Mouse (Mus musculus): Measurements from ENCODE around the gene Gorasp2.

Gorasp2 gene

DNA sequence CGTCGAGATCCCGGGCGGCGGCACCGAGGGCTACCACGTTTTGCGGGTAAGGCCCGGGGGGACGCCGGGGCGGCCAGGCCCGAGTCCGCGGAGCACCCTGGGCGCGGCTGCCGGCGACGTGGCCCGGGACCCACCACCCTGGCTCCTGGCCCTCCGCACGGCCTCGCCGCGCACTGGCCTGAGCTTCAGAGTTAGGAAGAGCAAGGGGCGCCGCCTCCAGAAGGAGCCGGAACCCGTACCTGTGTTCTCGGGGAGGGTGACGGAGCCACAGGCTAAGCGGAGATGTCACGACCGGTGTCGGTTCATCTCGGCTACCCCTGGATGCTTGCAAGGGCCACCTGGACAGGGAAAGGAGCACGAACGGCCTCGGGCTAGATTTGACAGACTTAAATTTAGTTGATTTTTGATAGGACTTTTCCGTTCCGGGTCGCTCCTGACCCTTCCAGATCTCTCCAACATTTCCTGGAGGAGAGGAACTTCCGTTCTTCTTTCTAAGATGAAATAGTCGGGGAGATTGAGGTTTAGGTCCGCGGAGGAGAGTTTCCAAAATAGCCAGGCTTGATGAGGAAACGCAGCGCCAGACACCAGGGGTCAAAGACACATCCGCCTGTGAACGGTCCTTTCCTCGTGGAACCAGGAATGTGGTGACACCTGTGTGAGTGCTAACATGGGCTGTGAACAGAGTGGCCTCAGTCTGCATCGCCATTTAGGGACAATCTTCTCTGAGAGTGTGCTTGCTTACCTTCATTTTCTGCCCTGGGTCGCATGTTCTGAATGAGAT, 529 bp downstream of the Gorasp2 start, which contains the start of gene Gm26558:
TSS of gene Gm26558 (minus strand) at position 394 of the 781 bp plus-strand sequence.
- DNase-seq (ENCODE audit: low spot score), result no peak

DNA sequence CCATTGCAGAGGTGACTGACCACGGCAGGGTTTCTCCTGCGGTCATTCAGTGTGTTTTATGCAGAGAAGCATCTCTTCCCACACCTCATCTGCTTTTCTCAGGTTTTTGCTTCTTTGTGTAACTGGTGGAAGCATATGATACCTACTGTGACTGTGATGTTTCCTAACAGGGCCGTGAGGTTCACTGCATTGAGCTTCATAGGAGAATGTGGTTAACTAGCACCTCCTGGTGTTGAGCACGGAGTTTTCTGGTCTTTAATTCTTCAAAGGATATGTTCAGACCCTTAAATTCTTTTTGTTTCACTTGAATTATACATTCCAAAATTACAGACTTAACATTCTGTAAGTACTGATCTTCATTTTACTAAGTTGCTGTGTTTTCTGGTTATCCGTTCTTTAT, 2.4 kb downstream of the Gorasp2 start:
- DNase-seq (ENCODE audit: low spot score), result no peak

DNA sequence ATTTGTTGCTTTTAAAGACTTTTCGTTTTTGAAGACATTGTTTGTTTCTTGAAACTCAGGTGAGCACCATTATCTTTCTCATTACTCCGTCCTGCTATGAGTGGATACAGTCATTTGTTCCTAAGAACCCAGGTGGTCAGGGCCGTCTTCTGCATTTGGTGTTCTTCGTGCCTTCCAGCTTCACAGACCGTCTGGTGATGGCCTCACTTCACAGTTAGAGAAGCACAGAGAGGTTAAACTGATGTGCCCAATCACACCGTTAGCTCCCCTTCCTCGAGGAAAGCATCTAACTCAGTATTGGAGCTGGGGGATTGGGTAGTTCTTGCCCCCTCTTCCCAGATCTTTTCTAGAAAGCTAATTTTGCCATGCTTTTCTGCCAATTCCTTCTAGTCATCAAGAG, 5.6 kb downstream of the Gorasp2 start:
- no peak for DNase-seq (ENCODE audit: low spot score)

DNA sequence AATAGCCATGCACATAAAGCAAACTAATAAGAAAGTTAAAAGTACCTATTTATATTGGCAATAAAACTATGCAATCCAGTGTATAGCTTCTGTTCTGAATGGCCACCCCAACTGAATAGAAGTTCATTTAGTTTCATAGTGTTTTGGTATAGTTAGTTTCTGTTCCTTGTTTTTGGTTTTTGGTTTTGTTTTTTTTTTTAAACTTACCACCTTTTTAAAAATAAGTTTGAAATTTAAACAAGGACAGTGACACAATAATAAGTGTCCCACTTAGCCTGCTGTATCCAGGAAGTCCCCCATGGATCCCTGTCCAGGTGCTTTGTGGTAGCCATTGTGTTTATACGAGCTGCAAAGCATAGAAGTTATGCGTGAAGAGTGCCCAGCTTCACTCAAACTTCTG, 7.9 kb downstream of the Gorasp2 start:
- DNase-seq (ENCODE audit: low spot score), result no peak

DNA sequence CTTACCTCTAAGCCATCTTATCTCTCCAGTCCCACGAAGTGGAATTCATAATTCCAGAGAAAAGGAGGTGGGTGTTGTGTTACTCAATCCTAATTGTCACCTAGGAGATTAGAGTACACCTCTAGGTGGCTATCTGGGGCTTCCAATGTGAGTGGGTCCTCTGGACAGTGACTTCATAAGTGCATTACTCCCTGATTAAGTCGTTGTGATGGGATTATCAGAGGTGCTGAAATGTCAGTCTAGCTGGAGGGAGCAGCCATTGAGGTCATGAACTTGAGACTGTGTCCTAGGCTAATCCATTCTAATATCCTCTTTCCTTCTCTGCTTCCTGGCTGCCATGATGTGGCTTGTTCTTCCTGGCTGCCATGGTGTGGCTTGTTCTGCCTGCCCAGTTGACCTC, 8.5 kb downstream of the Gorasp2 start:
- DNase-seq (ENCODE audit: low spot score), result no peak

DNA sequence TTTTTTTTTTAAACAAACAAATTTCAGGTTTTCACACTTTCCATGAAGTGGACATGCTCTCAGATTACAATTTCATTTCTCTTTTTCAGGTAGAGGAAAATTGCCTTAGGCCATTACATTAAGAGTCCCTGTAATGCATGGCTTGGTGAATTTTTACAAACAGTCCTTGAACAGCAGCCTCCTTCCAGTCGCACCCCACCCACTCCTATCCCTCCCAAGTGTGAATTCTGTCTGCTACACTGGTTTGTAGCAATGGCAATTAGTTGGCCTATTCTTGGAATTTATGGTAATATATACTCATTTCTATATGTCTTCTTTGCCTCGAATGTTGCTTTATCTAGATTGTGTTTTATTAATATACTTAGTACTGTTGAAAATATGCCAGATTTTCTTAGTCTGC, 11.1 kb downstream of the Gorasp2 start:
- DNase-seq (ENCODE audit: low spot score), result no peak

DNA sequence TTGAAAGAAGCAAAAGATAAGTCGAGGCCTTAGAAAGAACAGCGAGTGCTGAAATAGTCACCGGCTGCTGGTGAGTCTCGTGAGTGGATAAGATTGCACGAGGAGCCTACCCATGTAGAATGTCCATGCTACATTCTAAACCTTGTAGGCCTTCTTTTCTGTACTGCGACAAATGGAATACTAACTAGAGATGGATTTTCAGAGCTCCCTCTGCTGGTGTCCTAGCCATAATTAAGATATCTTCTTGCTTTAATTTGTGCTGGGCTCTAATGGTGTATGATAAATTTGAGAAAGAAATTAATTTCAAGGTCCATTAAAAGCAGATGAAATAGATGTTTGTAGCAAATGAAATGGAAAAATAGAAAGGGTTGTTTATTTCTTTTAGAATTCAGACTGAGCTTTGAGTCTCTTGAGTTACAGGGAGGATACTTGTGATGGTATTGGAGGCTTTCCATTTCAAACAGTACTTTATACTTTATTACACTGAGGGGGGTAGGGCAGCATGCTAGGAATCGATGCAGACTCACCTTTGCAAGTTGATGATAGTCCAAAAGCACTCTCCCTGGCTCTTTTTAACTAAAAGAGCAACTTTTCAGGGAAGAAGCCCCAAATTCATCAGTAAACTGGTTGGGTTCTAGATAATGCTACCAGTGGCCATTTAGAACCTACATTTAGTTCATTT, 12.2 kb downstream of the Gorasp2 start:
- no peak for DNase-seq (ENCODE audit: low spot score)

DNA sequence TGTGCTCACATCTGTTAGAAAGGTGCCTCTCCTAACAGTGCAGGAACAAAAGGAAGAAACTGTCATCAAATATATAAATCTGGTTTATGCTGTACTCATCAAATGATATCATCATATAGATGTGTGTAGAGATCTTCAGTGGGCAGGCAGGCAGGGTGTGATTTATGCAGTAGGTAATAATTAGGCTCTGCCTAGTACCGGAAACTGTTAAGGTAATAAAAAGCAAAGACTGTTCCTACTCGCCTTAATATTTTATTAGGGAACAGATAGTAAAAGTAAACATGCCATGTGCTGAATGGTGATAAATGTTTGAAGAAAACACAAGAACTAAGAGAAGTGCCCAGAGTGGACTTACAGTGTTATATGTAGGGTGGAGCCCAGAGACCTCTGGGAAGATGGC, 20.9 kb downstream of the Gorasp2 start:
- no peak for DNase-seq (ENCODE audit: low spot score)

DNA sequence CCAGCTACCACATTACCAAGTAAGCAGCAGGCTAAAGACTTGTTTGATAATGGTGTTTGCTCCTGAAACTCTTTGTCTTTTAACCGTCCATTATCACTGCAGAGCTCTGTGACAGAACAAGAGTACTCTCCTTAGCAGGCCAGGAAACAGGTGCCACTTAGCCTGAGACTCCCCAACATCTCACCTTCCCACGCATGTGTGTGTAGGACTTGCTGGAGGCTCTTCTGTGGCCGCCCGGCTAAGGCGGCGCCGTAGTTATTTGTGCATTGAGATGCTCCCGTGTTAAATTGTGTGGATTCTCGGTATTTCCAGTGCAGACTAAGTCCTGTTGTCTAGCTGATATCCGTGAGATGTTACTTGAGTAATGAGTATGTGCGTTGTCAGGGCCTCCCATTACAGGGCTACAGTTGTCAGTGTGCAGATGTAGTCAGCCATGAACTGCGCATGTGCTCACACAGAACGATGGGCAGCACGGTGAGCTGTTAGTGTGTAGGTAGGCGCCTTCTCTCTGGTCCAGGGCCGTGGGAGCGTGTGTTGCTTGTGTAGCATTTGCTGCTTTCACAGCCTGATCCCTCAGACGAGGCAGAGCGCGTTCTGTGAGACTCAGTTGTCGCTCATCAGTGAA, 27.2 kb downstream of the Gorasp2 start:
- DNase-seq (ENCODE audit: low spot score), result no peak

DNA sequence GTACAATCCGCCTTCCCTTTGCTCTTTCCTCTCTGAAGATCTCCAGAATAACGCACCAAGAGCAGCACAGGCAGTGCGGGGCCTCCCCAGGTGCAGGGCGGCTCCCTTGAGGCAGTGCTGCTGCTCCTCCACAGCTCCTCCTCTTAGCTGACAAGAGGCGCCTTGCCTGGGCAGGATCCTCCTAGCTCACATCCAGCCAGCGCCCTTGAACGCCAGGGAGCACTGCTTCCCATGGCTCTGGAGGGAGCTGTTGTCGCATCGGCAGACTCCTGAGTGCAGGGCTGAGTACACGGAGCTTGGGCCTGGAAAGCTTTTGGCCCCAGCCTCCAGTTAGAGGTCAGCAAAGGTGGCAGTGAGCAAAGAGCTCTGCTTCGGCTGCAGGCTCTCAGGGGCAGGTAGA, 28.8 kb downstream of the Gorasp2 start:
- DNase-seq (ENCODE audit: low spot score), result no peak

DNA sequence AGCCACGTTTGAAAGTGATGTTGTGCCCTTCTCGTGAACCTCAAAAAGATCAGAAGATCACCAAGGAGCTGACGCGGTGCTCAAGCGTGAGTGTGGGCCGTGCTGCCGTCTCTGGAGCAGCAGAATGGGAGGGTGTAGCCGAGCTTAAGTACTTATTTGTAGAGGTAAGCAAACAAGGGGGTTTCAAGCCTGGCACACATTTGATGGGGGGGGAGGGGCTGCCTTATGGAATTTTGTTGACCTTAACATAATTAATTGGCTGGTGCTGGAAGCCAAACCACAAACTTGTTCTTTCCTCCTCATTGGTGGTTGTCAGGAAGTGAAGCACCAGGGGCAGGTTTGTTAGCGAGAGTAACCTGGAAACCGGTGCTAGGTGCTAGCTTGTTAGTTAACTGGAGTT, 34.3 kb downstream of the Gorasp2 start:
- no peak for DNase-seq (ENCODE audit: low spot score)

DNA sequence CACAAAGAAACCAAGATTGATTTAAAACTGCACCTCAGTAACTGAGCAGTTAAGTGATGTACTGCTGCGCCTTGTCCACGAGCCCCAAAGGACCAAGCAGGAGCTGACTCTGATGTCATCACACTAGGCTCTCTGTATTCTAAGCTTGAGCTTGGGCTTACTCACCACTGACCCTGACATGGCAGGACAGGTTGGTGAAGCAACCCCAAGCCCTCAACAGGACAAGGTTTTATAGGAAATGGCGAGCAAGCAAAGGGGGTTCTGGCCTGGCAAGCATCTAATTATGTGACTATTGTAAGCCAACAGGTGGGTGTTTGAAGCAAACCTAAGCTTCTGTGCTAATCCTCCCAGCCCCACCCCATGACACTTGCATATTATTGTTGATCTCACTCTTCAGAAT, 39.5 kb downstream of the Gorasp2 start:
- DNase-seq (ENCODE audit: low spot score), result no peak

DNA sequence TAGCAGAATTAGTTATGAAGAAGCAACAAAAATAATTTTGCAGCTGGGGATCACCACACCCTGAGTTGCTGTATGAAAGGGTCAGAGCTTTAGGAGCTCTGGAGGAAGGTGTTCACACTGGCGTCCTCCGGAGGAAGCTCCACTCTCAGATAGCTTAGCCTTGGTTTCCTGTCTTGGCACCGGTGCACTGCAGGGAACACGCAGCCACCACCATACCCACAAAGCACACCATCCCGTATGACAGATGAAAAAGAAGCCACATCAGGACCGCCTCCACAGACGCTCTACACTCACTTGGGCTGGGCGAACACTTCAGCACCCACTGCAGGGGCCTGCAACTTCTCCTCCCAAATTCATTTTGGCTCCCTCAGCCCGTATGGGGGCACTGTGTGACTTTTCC, 40.2 kb downstream of the Gorasp2 start:
- DNase-seq (ENCODE audit: low spot score), result no peak

DNA sequence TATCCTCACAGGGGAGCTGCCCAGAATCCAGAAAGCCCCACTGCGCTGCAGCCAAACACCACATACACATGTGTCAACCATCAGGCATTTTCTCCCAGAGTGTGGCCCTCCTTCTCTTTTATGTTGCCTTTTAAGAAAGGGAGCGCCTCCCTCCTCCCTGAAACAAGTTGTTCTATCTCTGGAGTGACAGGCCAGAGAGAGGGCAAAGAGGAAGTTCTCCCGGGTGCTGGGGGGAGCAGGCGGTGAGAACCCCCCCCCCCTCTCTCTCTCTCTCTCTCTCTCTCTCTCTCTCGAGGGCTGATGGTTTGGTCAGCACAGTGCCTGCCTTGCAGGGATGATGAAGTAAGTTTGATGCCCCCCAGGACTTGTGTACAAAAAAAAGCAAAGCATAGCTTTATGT, 41.0 kb downstream of the Gorasp2 start:
- no peak for DNase-seq (ENCODE audit: low spot score)

DNA sequence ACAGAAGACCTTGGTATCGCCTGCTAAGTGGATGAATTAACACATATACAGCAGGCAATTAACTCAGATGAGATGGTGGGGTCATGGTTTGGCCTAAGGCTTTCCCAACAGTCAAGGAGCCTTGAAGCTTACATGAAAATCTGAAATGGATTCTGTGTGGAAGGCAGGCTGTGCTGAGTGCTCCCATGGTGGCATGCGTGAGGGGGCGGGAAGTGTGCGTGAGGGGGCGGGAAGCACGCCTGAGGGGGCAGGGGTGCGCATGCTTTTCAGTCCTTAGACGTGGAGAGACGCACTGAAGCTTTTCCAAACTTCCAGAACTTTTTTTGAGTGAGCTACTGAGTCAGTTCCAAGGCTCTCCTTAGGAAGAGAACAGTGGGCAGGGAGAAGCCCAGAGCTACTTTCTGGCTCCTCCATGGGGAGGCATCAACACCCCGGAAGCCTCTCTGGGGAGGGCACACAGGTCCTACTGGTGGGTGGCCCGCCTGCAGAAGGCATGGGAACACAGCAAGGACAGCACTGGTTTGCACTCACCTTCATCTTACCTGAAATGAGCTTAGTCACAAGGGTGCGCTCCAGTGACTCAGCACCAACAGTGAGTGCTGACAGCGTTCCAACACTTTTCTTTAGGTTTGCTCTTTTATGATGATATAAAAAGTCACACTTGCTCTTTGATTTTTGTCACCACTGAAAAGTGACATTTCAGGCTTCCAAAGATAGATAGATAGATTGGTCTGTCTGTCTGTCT, 47.8 kb downstream of the Gorasp2 start:
- DNase-seq (ENCODE audit: low spot score), result no peak

DNA sequence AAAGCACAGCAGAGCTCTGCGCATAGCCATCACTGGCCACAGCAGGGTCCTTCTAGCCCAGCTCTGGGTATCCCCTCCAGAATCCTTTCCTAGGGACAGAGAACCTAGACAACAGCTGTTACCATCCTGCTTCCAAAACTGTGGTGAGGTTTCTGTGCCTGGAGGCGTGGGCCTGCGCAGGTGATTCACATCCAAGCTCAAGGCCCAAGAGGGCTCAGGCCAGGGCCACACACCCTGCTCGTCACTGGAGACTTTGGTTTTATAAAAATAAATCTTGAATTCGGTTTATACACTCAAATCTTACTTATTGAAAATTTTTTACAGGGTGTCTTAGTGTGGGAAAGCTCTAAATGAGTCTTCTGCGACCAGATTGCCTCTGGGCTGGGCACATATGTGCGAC, 48.9 kb downstream of the Gorasp2 start:
- no peak for DNase-seq (ENCODE audit: low spot score)

DNA sequence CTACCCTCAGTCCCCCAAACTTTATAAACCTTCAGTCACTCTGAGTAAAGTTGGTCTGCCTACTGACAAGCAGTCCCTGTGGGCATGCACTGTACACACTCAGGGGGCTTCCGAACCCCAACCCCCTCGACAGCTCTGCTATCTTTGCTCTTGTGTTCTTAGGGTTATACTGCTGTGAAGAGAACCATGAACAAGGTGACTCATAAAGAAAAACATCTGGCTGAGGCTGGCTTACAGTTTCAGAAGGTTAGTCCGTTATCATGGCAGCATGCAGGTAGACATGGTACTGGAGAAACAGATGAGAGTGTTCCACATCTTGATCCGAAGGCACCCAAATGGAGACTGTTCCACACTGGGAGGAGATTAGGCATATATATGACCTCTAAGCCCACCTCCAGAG, 49.5 kb downstream of the Gorasp2 start:
- DNase-seq (ENCODE audit: low spot score), result no peak

DNA sequence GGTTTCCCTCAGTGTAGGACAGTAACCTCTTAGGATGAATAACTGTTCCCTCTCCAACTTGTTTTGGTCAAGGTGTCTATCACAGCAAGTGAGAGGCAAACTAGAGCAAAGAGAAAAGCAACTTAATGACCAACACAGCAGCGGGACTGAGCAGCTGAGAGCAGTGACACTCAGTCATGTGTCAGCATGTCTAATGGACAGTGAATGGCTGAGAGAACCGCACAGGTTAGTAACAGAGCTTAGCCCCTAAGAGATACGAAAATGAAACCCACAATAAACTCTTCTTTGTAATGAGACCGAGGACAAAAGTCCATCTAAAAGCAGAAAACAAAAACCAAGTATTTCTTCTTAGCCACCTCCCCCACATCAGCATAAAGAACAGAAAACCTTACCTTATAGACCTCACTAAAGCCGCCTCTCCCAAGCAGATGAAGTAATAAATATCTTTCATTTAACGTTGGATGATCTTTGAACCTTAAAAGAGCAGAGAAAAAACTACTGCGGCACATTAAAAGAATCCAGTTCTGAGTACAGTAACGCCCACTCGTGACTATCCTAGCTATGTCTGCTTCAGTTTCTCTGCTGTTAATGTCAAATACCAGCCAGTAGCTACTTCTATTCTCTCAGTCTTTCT, 62.4 kb downstream of the Gorasp2 start:
- DNase-seq (ENCODE audit: low spot score), result no peak

DNA sequence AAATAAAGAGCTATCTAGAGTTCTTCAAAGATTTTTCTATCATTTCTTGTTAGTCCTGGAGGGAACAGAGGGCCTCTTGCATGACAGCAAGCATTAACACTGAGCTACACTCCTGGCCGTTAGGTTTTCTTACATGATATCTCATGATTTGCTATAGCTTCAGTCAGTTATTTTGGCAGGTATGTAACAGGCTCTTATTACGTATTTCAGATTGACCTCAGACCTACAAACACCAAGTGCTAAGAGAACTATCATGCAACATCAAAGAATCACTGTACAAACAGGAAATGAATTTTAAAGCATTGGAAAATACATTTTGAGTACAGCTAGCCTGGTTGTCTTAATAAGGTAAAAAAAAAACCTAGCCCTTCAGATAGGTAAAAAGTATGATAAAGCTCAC, 65.7 kb downstream of the Gorasp2 start:
- DNase-seq (ENCODE audit: low spot score), result no peak

DNA sequence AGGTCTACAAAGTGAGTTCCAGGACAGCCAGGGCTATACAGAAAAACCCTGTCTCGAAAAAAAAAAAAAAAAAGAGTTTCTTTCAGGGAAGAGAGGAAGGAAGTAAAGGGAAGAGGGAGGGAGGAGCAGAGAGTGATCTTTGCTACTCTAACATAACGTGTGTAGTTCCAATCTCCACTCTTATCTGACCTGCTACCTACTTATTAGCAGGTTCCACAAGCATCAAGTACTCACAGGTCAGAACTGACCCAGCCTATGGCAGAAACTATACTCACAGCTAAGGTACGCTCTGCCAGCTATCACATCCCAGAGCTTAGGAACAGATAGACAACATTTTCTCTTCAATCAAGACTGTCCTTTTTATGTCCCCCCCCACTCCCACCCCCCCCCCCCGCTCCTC, 74.2 kb downstream of the Gorasp2 start:
- no peak for DNase-seq (ENCODE audit: low spot score)

DNA sequence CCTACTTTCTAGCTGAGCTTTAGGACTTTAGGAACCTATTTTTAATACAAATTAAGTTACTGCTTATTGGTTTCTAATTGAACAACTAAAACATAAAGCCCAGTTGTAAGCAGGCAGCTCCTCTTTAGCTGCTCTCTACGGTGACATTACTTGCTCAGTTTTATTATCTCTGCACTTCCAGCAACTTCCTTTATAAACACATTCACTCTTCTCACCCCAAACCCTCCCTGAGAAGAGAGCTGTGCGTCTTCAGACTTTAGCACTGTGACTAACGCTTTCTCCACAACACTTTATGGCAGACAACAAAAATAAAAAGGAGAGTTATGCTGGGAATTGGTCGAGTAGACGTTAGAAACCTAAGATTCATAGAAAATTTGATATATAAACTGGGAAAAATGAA, 74.6 kb downstream of the Gorasp2 start:
- no peak for DNase-seq (ENCODE audit: low spot score)

DNA sequence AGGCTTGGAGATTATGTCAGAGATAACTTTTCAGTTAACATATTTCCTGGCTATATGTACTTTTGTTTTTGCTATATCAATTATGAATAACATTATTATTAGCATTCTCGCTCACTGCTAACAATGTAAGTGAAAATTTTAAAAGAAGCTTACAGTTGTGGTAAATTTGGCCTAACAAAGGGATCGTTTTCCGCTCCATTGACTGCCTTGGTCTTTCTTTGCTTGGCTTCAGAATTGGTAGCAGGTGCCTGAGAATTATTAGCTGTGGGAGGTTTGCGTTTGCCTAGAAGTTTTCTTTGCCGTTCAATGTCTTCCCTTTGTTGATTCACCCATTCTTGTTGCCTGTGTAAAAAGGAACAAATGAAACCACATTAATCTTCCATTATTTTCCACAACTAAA, 80.5 kb downstream of the Gorasp2 start:
- DNase-seq (ENCODE audit: low spot score), result no peak
